Mouse (Mus musculus) intestine, embryonic 14.5 days (tissue): ENCODE measurements around the gene Six5. TPM values are rescaled to one million over a fixed set of nuclear protein-coding genes. Genes with fewer than 3 reads are reported as not detected.

Experiments
- ATAC-seq: fragments of 200-750 bp; cut with Nextera tagmentation; replicated peaks from 2 replicates; pipeline ENCODE4 v1.8.0; 2017; ENCODE audit warnings: low read depth, moderate number of reproducible peaks, moderate TSS enrichment, moderate library complexity; ENCODE audit not compliant: low FRiP score, low TSS enrichment
- DNase-seq: peaks from one replicate; pipeline ENCODE4 v3.0.0-alpha.2; 2018; ENCODE audit warnings: low spot score
- H3K27ac ChIP-seq: fragments of 300-500 bp; sonication (generic); 2 replicates; pipeline ENCODE4 v1.5.1; 2014; ENCODE audit warnings: low read depth, mild to moderate bottlenecking, control low read depth
- H3K27me3 ChIP-seq: fragments of 300-500 bp; sonication (generic); replicated peaks from 2 replicates; pipeline ENCODE4 v1.6.1; 2014; ENCODE audit warnings: low read length, control low read depth; ENCODE audit not compliant: control insufficient read depth, insufficient read depth
- H3K36me3 ChIP-seq: fragments of 300-500 bp; sonication (generic); 2 replicates; pipeline ENCODE4 v1.6.1; 2014; ENCODE audit warnings: low read length, control low read depth; ENCODE audit not compliant: control insufficient read depth, insufficient read depth
- H3K4me1 ChIP-seq: fragments of 300-500 bp; sonication (generic); replicated peaks from 2 replicates; pipeline ENCODE4 v1.6.1; 2014; ENCODE audit warnings: low read length, control low read depth, mixed read lengths; ENCODE audit not compliant: control insufficient read depth, insufficient read depth
- H3K4me2 ChIP-seq: fragments of 300-500 bp; sonication (generic); 2 replicates; pipeline ENCODE4 v1.6.1; 2014; ENCODE audit warnings: low read length
- H3K4me3 ChIP-seq: fragments of 300-500 bp; sonication (generic); 2 replicates; pipeline ENCODE4 v1.5.1; 2014; ENCODE audit warnings: low read depth, low read length, control low read depth, mixed read lengths
- H3K9ac ChIP-seq: fragments of 300-500 bp; sonication (generic); 2 replicates; pipeline ENCODE4 v1.6.1; 2014; ENCODE audit warnings: mild to moderate bottlenecking, low read length
- H3K9me3 ChIP-seq: fragments of 300-500 bp; sonication (generic); 2 replicates; pipeline ENCODE4 v1.6.1; 2016; ENCODE audit warnings: low read length, control low read depth; ENCODE audit not compliant: control insufficient read depth
- WGBS: fragments of 180-500 bp; shearing (Covaris S2); extraction: QIAGEN DNeasy Blood & Tissue Kit; methylation state at CpG from one replicate; pipeline ENCODE4 v1.1.7; 2014; 5-methylcytosine and 5-hydroxymethylcytosine counted together
- polyA plus RNA-seq: library from polyadenylated mRNA; unstranded; fragments of >200 nt; fragmentation: Nextera tagmentation; extraction: Ambion mirVana; gene quantifications from 2 replicates; pipeline ENCODE4 v1.2.1, GENCODE M21; 2014

Six5 gene
- polyA plus RNA-seq, 1 experiment from 2014 or later, result 15.7 TPM

GRCm38 (mm10) chr7:19053136-19053532 lies 41.3 kb upstream of the Six5 start:
- H3K36me3 ChIP-seq, result peaks cover 54% of the 10 kb centered on the region
- no peaks in the 10 kb centered on the region for H3K27me3 ChIP-seq
- 91% methylated on average over 7 of the region's 7 CpGs for WGBS
- ATAC-seq, result no peak
- DNase-seq, result no peak
- H3K9me3 ChIP-seq, result no peaks in the 10 kb centered on the region
- H3K9ac ChIP-seq, result no peak overlapping the region
- no peaks in the 10 kb centered on the region; the same call in 1 of the 2 replicates for H3K4me1 ChIP-seq
- no peak overlapping the region for H3K4me2 ChIP-seq
- H3K4me3 ChIP-seq, result no peak overlapping the region
- H3K27ac ChIP-seq, result no peak overlapping the region

GRCm38 (mm10) chr7:19054047-19054776 lies 40.2 kb upstream of the Six5 start, which contains the start of gene Rsph6a:
Gene Rsph6a, plus strand, starts transcription at chr7:19054690.
- 36% methylated on average over 33 of the region's 33 CpGs for WGBS
- H3K4me3 ChIP-seq, result no peak within 1 kb of the TSS
- peaks cover 43% of the 10 kb centered on the region for H3K36me3 ChIP-seq
- H3K27ac ChIP-seq, result no peak within 1 kb of the TSS
- peak; percentile 84 for DNase-seq
- no peaks in the 10 kb centered on the region for H3K9me3 ChIP-seq
- no peaks in the 10 kb centered on the region; the same call in 1 of the 2 replicates for H3K4me1 ChIP-seq
- no peak within 1 kb of the TSS for H3K9ac ChIP-seq
- H3K4me2 ChIP-seq, result peak within 1 kb of the TSS; percentile 28
- ATAC-seq, result peak; percentile 63
- no peaks in the 10 kb centered on the region for H3K27me3 ChIP-seq

- Histone ChIP-seq H3K4me2 (peak overlapping the region; percentile 28), H3K9ac (no peak overlapping the region), H3K27me3 (no peaks in the 10 kb centered on the region), H3K4me1 (no peaks in the 10 kb centered on the region; the same call in 1 of the 2 replicates), H3K9me3 (no peaks in the 10 kb centered on the region), H3K36me3 (peaks cover 38% of the 10 kb centered on the region), H3K4me3 (no peak overlapping the region), H3K27ac (no peak overlapping the region)
- DNase-seq (no peak), ATAC-seq (no peak)
- WGBS, result 62% methylated on average over 9 of the region's 9 CpGs
These were observed 39.7 kb upstream of the Six5 start for GRCm38 (mm10) chr7:19054777-19055076.

GRCm38 (mm10) chr7:19055108-19055507 lies 39.3 kb upstream of the Six5 start:
- Histone ChIP-seq H3K4me1 (no peaks in the 10 kb centered on the region; the same call in 1 of the 2 replicates), H3K36me3 (peaks cover 34% of the 10 kb centered on the region), H3K9me3 (no peaks in the 10 kb centered on the region), H3K4me3 (no peak overlapping the region), H3K27me3 (no peaks in the 10 kb centered on the region), H3K9ac (no peak overlapping the region), H3K4me2 (no peak overlapping the region), H3K27ac (no peak overlapping the region)
- DNase-seq (no peak), ATAC-seq (no peak)
- WGBS, result 91% methylated on average over 8 of the region's 8 CpGs

GRCm38 (mm10) chr7:19057405-19057804 lies 37.0 kb upstream of the Six5 start:
- H3K36me3 ChIP-seq, result peaks cover 11% of the 10 kb centered on the region
- ATAC-seq, result no peak
- DNase-seq, result no peak
- H3K27me3 ChIP-seq, result no peaks in the 10 kb centered on the region
- H3K9me3 ChIP-seq, result no peaks in the 10 kb centered on the region
- H3K4me1 ChIP-seq, result no peaks in the 10 kb centered on the region; the same call in 1 of the 2 replicates
- H3K27ac ChIP-seq, result no peak overlapping the region
- H3K4me3 ChIP-seq, result no peak overlapping the region
- H3K4me2 ChIP-seq, result no peak overlapping the region
- 82% methylated on average over 10 of the region's 10 CpGs for WGBS
- H3K9ac ChIP-seq, result no peak overlapping the region

- no peak overlapping the region for H3K27ac ChIP-seq
- H3K9me3 ChIP-seq, result no peaks in the 10 kb centered on the region
- H3K36me3 ChIP-seq, result no peaks in the 10 kb centered on the region
- H3K4me1 ChIP-seq, result no peaks in the 10 kb centered on the region
- WGBS, result 50% methylated on average over 13 of the region's 13 CpGs
- no peak for DNase-seq
- 0 out of 2 replicates have a peak overlapping the region, but pooled peaks have one; percentile 4 for H3K4me3 ChIP-seq
- no peak overlapping the region for H3K9ac ChIP-seq
- ATAC-seq, result no peak
- peaks cover 36% of the 10 kb centered on the region for H3K27me3 ChIP-seq
- peak overlapping the region; percentile 33 for H3K4me2 ChIP-seq
These were observed 28.5 kb upstream of the Six5 start for GRCm38 (mm10) chr7:19065896-19066295.

- H3K27ac ChIP-seq, result no peak overlapping the region
- 47% methylated on average over 14 of the region's 14 CpGs for WGBS
- peaks cover 36% of the 10 kb centered on the region for H3K27me3 ChIP-seq
- ATAC-seq (no peak), DNase-seq (no peak)
- H3K36me3 ChIP-seq, result no peaks in the 10 kb centered on the region
- H3K4me2 ChIP-seq, result no peak overlapping the region
- H3K4me1 ChIP-seq, result no peaks in the 10 kb centered on the region
- H3K9me3 ChIP-seq, result no peaks in the 10 kb centered on the region
- H3K9ac ChIP-seq, result no peak overlapping the region
- no peak overlapping the region for H3K4me3 ChIP-seq
These were observed 27.3 kb upstream of the Six5 start for GRCm38 (mm10) chr7:19067063-19067462.

GRCm38 (mm10) chr7:19067935-19068334 lies 26.5 kb upstream of the Six5 start:
- Histone ChIP-seq H3K4me3 (no peak overlapping the region), H3K4me2 (no peak overlapping the region), H3K4me1 (no peaks in the 10 kb centered on the region), H3K27me3 (peaks cover 36% of the 10 kb centered on the region), H3K27ac (no peak overlapping the region), H3K9ac (no peak overlapping the region), H3K9me3 (no peaks in the 10 kb centered on the region), H3K36me3 (no peaks in the 10 kb centered on the region)
- no peak for ATAC-seq
- 65% methylated on average over 14 of the region's 14 CpGs for WGBS
- DNase-seq, result no peak

- H3K27ac ChIP-seq, result no peak overlapping the region
- ATAC-seq (no peak), DNase-seq (peak; percentile 94)
- no peaks in the 10 kb centered on the region for H3K36me3 ChIP-seq
- no peak overlapping the region for H3K4me2 ChIP-seq
- no peaks in the 10 kb centered on the region for H3K9me3 ChIP-seq
- H3K9ac ChIP-seq, result no peak overlapping the region
- WGBS, result 2% methylated on average over 2 of the region's 2 CpGs
- H3K27me3 ChIP-seq, result peaks cover 36% of the 10 kb centered on the region
- no peak overlapping the region for H3K4me3 ChIP-seq
- no peaks in the 10 kb centered on the region for H3K4me1 ChIP-seq
These were observed 25.7 kb upstream of the Six5 start for GRCm38 (mm10) chr7:19068707-19069106.
